Mouse (Mus musculus): ENCODE measurements at regions not wholly inside any gene's neighbourhood (a gene's known extent, or its start where the extent isn't known, plus 50 kb on each side); places are given as distances from the start of the nearest gene placed in this dataset.

DNA sequence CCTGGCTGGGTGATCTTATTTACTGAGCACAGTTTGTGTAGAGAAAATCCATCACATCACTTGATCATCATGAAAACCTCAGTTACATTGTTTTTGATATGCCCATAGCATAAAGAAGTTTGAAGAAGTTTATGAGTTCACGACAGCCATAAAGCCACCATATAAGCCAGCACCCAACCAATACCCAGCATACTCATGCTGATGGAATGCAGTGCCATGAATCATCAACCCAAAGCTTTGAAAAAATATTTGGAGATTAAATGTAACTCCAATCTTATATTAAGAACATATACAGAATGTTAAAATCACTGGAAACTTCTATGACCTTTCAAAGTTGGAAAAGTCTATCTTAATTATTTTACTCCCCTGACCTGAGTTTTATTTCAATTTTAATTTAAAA, 372.1 kb upstream of the Impad1 start:
- H3K4me3 ChIP-seq (ENCODE audit: low read depth, low read length), result no peak overlapping the region
- TF ChIP-seq EP300 (IDR thresholded peaks at IDR 0.05; ENCODE audit: low read depth) (no peak), CTCF (IDR thresholded peaks at IDR 0.05; ENCODE audit: low read depth) (no peak)
- WGBS, result 76% methylated on average over 1 of the region's 1 CpGs
- H3K9me3 ChIP-seq (replicated peaks; ENCODE audit: control insufficient read depth, low read length), result no peaks in the 10 kb centered on the region
- DNase-seq (ENCODE audit: low spot score) (no peak), ATAC-seq (ENCODE audit: insufficient read depth, low read depth) (no peak)
- no peaks in the 10 kb centered on the region for H3K36me3 ChIP-seq (replicated peaks; ENCODE audit: control insufficient read depth, insufficient read depth, low read length)
- no peak overlapping the region for H3K9ac ChIP-seq (replicated peaks; ENCODE audit: low read depth, low read length)
- no peaks in the 10 kb centered on the region for H3K4me1 ChIP-seq (ENCODE audit: control insufficient read depth, insufficient read depth)
- H3K27ac ChIP-seq (ENCODE audit: low read depth), result no peak overlapping the region
- H3K4me2 ChIP-seq (ENCODE audit: low read depth, low read length), result no peak overlapping the region
- H3K27me3 ChIP-seq (ENCODE audit: control insufficient read depth, insufficient read depth, low read length), result no peaks in the 10 kb centered on the region

DNA sequence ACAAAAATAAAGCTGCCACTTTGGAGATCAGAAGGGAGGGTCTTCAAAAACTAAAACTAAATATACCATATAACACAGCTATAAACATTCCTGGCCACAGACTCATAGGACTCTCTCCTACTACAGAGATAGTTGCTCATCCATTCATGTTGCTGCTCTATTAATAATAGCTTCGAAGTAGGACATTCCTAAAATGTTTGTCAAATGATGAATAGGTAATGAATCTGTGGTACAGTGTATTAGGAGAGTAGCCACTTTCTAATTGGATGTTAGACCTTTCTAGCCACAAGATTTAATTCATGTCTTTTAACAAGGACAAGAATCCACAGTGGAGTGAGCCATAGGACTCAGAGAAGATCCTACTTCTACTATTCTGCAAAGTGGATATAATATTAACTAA, 367.8 kb upstream of the Impad1 start:
- no peak overlapping the region for H3K9ac ChIP-seq (replicated peaks; ENCODE audit: low read depth, low read length)
- no peak overlapping the region for H3K4me3 ChIP-seq (ENCODE audit: low read depth, low read length)
- H3K36me3 ChIP-seq (replicated peaks; ENCODE audit: control insufficient read depth, insufficient read depth, low read length), result no peaks in the 10 kb centered on the region
- H3K4me1 ChIP-seq (ENCODE audit: control insufficient read depth, insufficient read depth), result no peaks in the 10 kb centered on the region
- no peak for ATAC-seq (ENCODE audit: insufficient read depth, low read depth)
- WGBS, result 45% methylated on average over 1 of the region's 1 CpGs
- no peak overlapping the region for H3K27ac ChIP-seq (ENCODE audit: low read depth)
- no peak for DNase-seq (ENCODE audit: low spot score)
- no peaks in the 10 kb centered on the region for H3K27me3 ChIP-seq (ENCODE audit: control insufficient read depth, insufficient read depth, low read length)
- no peak for TF ChIP-seq CTCF (IDR thresholded peaks at IDR 0.05; ENCODE audit: low read depth)
- no peak for TF ChIP-seq EP300 (IDR thresholded peaks at IDR 0.05; ENCODE audit: low read depth)
- H3K9me3 ChIP-seq (replicated peaks; ENCODE audit: control insufficient read depth, low read length), result no peaks in the 10 kb centered on the region
- H3K4me2 ChIP-seq (ENCODE audit: low read depth, low read length), result no peak overlapping the region

DNA sequence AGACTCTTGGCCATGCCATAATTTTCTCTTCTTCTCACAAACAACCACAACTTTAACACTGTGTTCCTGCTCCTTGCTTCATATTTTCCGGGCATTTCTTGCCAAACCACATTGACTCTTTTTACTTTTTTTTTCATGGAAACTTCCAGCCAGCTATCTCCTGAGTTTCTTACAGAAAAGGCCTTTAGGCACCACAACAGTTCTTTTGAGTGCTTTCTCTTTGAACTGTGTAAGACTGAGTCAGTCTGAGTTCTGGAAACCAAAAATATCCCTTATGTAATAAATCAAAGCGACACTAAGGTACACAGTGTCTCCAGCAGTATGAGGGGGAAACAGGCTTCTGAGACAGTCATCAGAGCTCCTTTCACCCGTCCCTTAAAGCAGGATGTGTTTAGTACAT, 337.6 kb upstream of the Impad1 start:
- Histone ChIP-seq H3K4me3 (ENCODE audit: low read depth, low read length) (no peak overlapping the region), H3K4me1 (ENCODE audit: control insufficient read depth, insufficient read depth) (no peaks in the 10 kb centered on the region), H3K36me3 (replicated peaks; ENCODE audit: control insufficient read depth, insufficient read depth, low read length) (no peaks in the 10 kb centered on the region), H3K9me3 (replicated peaks; ENCODE audit: control insufficient read depth, low read length) (no peaks in the 10 kb centered on the region), H3K9ac (replicated peaks; ENCODE audit: low read depth, low read length) (no peak overlapping the region), H3K27ac (ENCODE audit: low read depth) (no peak overlapping the region), H3K4me2 (ENCODE audit: low read depth, low read length) (no peak overlapping the region), H3K27me3 (ENCODE audit: control insufficient read depth, insufficient read depth, low read length) (no peaks in the 10 kb centered on the region)
- no peak for DNase-seq (ENCODE audit: low spot score)
- 50% methylated on average over 3 of the region's 3 CpGs for WGBS
- no peak for ATAC-seq (ENCODE audit: insufficient read depth, low read depth)
- TF ChIP-seq EP300 (IDR thresholded peaks at IDR 0.05; ENCODE audit: low read depth), result no peak
- no peak for TF ChIP-seq CTCF (IDR thresholded peaks at IDR 0.05; ENCODE audit: low read depth)

DNA sequence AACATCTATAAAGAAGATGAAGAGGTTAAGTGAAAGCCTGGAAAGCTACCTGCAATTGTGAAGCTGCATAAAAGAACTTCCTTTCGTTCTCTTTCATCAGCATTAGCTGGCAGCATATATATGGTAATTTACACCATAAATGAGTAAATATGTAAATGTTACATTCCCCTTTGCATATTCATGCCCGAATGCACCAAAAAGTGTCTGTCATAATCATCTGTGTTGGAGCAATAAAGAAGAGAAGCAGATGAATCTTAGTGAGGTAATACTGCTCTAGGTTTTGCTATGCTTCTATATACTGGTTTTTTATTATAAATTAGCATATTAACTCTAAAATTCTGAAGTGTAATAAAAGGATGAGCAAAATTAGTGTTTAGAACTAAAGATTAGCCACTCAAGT, 332.9 kb upstream of the Impad1 start:
- Histone ChIP-seq H3K4me2 (ENCODE audit: low read depth, low read length) (no peak overlapping the region), H3K27me3 (ENCODE audit: control insufficient read depth, insufficient read depth, low read length) (no peaks in the 10 kb centered on the region), H3K9me3 (replicated peaks; ENCODE audit: control insufficient read depth, low read length) (no peaks in the 10 kb centered on the region), H3K4me1 (ENCODE audit: control insufficient read depth, insufficient read depth) (no peaks in the 10 kb centered on the region), H3K27ac (ENCODE audit: low read depth) (no peak overlapping the region), H3K4me3 (ENCODE audit: low read depth, low read length) (no peak overlapping the region), H3K36me3 (replicated peaks; ENCODE audit: control insufficient read depth, insufficient read depth, low read length) (no peaks in the 10 kb centered on the region), H3K9ac (replicated peaks; ENCODE audit: low read depth, low read length) (no peak overlapping the region)
- 74% methylated on average over 2 of the region's 2 CpGs for WGBS
- ATAC-seq (ENCODE audit: insufficient read depth, low read depth), result no peak
- no peak for DNase-seq (ENCODE audit: low spot score)
- TF ChIP-seq EP300 (IDR thresholded peaks at IDR 0.05; ENCODE audit: low read depth) (no peak), CTCF (IDR thresholded peaks at IDR 0.05; ENCODE audit: low read depth) (no peak)

DNA sequence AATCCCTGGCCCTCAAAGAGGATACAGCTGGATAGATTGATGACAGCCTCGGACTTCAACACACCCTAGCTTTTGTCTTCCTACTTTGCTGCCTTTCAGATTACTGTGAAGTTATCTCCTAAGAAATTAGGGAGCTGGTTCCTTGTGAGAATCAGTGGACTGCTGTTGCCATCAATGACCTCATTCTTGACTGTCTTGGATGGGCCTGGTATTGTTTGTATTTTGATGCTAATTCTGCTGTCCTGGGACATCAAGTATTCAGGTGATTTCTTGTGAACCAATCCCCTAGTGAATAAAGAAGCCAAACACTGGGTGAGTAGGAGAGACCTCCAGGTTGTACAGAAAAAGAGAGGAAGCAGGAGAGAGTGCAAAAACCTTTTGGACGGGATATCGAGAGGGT, 305.3 kb upstream of the Impad1 start:
- Histone ChIP-seq H3K9ac (replicated peaks; ENCODE audit: low read depth, low read length) (no peak overlapping the region), H3K27me3 (ENCODE audit: control insufficient read depth, insufficient read depth, low read length) (no peaks in the 10 kb centered on the region), H3K36me3 (replicated peaks; ENCODE audit: control insufficient read depth, insufficient read depth, low read length) (no peaks in the 10 kb centered on the region), H3K4me1 (ENCODE audit: control insufficient read depth, insufficient read depth) (no peaks in the 10 kb centered on the region), H3K27ac (ENCODE audit: low read depth) (no peak overlapping the region), H3K9me3 (replicated peaks; ENCODE audit: control insufficient read depth, low read length) (no peaks in the 10 kb centered on the region), H3K4me3 (ENCODE audit: low read depth, low read length) (no peak overlapping the region), H3K4me2 (ENCODE audit: low read depth, low read length) (no peak overlapping the region)
- DNase-seq (ENCODE audit: low spot score), result no peak
- WGBS, result 75% methylated on average over 3 of the region's 3 CpGs
- TF ChIP-seq EP300 (IDR thresholded peaks at IDR 0.05; ENCODE audit: low read depth) (no peak), CTCF (IDR thresholded peaks at IDR 0.05; ENCODE audit: low read depth) (no peak)
- no peak for ATAC-seq (ENCODE audit: insufficient read depth, low read depth)

DNA sequence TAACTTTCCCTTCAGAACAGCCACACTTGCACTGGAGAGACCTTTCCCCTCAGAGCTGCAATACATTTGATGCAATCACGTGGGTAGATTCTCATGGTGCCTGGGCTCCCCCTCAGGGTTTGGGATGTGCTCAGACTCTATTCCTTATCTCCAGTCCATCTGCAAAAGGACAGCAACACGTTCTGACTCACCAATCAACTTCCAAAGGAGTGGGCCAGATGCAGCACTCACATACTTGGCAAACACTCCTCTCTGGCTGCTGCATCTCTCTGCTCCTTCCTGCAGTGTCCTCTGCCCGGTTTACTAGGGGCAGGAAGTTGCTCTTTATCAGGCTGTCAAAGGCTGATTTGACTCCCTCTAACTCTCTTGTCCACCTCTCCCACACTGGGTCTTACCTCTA, 285.6 kb upstream of the Impad1 start:
- DNase-seq (ENCODE audit: low spot score) (no peak), ATAC-seq (ENCODE audit: insufficient read depth, low read depth) (no peak)
- TF ChIP-seq EP300 (IDR thresholded peaks at IDR 0.05; ENCODE audit: low read depth) (no peak), CTCF (IDR thresholded peaks at IDR 0.05; ENCODE audit: low read depth) (no peak)
- no peak overlapping the region for H3K27ac ChIP-seq (ENCODE audit: low read depth)
- no peaks in the 10 kb centered on the region for H3K36me3 ChIP-seq (replicated peaks; ENCODE audit: control insufficient read depth, insufficient read depth, low read length)
- H3K4me1 ChIP-seq (ENCODE audit: control insufficient read depth, insufficient read depth), result no peaks in the 10 kb centered on the region
- H3K9ac ChIP-seq (replicated peaks; ENCODE audit: low read depth, low read length), result no peak overlapping the region
- H3K9me3 ChIP-seq (replicated peaks; ENCODE audit: control insufficient read depth, low read length), result no peaks in the 10 kb centered on the region
- no peak overlapping the region for H3K4me2 ChIP-seq (ENCODE audit: low read depth, low read length)
- no peak overlapping the region for H3K4me3 ChIP-seq (ENCODE audit: low read depth, low read length)
- WGBS, result 24% methylated on average over 3 of the region's 3 CpGs
- H3K27me3 ChIP-seq (ENCODE audit: control insufficient read depth, insufficient read depth, low read length), result no peaks in the 10 kb centered on the region
